Mouse (Mus musculus): Measurements from ENCODE around the gene Mical2. TPM values are rescaled to one million over a fixed set of nuclear protein-coding genes. Genes with fewer than 3 reads are reported as not detected.

Gene Mical2
- total and polyA plus RNA-seq, 3 experiments = not detected

DNA sequence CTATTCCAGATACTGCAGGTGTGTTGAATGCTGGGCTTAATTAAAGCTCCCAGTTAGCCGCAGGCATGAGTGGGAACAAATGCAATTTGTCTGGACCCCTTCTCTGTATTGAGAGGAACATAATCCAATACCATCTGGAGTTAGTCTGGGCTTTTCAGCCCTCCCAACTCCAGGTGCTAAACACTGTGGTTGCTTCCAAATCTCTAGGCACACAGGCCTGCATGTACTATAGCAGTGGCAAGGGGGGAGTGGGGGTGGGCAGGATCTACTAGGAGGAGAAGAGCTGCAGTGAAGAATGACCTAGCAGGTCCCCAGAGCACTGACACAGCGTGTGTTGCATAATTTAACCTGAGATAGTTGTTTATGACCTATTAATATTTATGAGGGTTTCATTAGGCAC lies 49.0 kb downstream of the Mical2 start:
- dilution Hi-C loops (cut with MboI; ENCODE audit: extremely low pct_ligation_motif_present, extremely low pct_unique_long_range_greater_than_20kb, low sequenced_read_pairs) (no loop called here), in situ Hi-C loops (cut with MboI; ENCODE audit: low pct_ligation_motif_present, low pct_unique_long_range_greater_than_20kb, low sequenced_read_pairs) (no loop called here)
- H3K36me3 ChIP-seq (replicated peaks in 1 of 2; ENCODE audit: control insufficient read depth in 1 of 2, insufficient read depth in 1 of 2, low read length in 1 of 2) = no peaks in the 10 kb centered on the region

GRCm38 (mm10) chr7:112275093-112275492 lies 49.4 kb downstream of the Mical2 start:
- Histone ChIP-seq H3K27ac (ENCODE audit: insufficient read depth, low read depth) (no peak overlapping the region), H3K4me3 (replicated peaks in 1 of 3; ENCODE audit: low read depth in 2 of 3, low read length in 2 of 3, poor library complexity in 1 of 3) (no peak overlapping the region), H3K36me3 (replicated peaks in 1 of 2; ENCODE audit: control insufficient read depth in 1 of 2, insufficient read depth in 1 of 2, low read length in 1 of 2) (no peaks in the 10 kb centered on the region), H3K27me3 (replicated peaks) (peaks cover 84% of the 10 kb centered on the region), H3K4me1 (ENCODE audit: control insufficient read depth in 1 of 2, insufficient read depth in 2 of 2) (no peaks in the 10 kb centered on the region), H3K9ac (ENCODE audit: insufficient read depth, low read depth) (no peak overlapping the region), H3K4me2 (ENCODE audit: insufficient read depth, low read depth, poor library complexity, severe bottlenecking) (no peak overlapping the region), H3K79me2 (replicated peaks; ENCODE audit: control insufficient read depth, extremely low read depth, insufficient read depth, poor library complexity, severe bottlenecking) (no peaks in the 10 kb centered on the region), H3K9me3 (replicated peaks; ENCODE audit: low read length) (no peaks in the 10 kb centered on the region)
- in situ Hi-C loops (cut with MboI; ENCODE audit: low pct_ligation_motif_present, low pct_unique_long_range_greater_than_20kb, low sequenced_read_pairs) (no loop called here), dilution Hi-C loops (cut with MboI; ENCODE audit: extremely low pct_ligation_motif_present, extremely low pct_unique_long_range_greater_than_20kb, low sequenced_read_pairs) (no loop called here)
- no peak for DNase-seq (ENCODE audit: extremely low read depth)
- TF ChIP-seq MEF2A (IDR thresholded peaks at IDR 0.05; ENCODE audit: borderline replicate concordance, low read depth, low read length) (no peak), SIN3A (IDR thresholded peaks at IDR 0.05; ENCODE audit: low read length) (no peak), CHD2 (IDR thresholded peaks at IDR 0.05; ENCODE audit: low read length) (no peak), JUND (conservative IDR thresholded peaks at IDR 0.05; ENCODE audit: low read depth, low read length) (no peak), ETS1 (conservative IDR thresholded peaks at IDR 0.05; ENCODE audit: low read depth, low read length) (no peak), ZMIZ1 (IDR thresholded peaks at IDR 0.05; ENCODE audit: low read depth, low read length) (no peak), ZNF384 (IDR thresholded peaks at IDR 0.05; ENCODE audit: low read depth, low read length) (no peak), MXI1 (IDR thresholded peaks at IDR 0.05; ENCODE audit: low read depth, low read length) (no peak)

More for the DNA sequence above, 49.0 kb downstream of the Mical2 start:
- Histone ChIP-seq H3K9ac (ENCODE audit: insufficient read depth, low read depth) (no peak overlapping the region), H3K27me3 (replicated peaks) (peaks cover 84% of the 10 kb centered on the region), H3K9me3 (replicated peaks; ENCODE audit: low read length) (no peaks in the 10 kb centered on the region), H3K79me2 (replicated peaks; ENCODE audit: control insufficient read depth, extremely low read depth, insufficient read depth, poor library complexity, severe bottlenecking) (no peaks in the 10 kb centered on the region), H3K4me3 (replicated peaks in 1 of 3; ENCODE audit: low read depth in 2 of 3, low read length in 2 of 3, poor library complexity in 1 of 3) (no peak overlapping the region), H3K4me1 (ENCODE audit: control insufficient read depth in 1 of 2, insufficient read depth in 2 of 2) (no peaks in the 10 kb centered on the region), H3K4me2 (ENCODE audit: insufficient read depth, low read depth, poor library complexity, severe bottlenecking) (no peak overlapping the region), H3K27ac (ENCODE audit: insufficient read depth, low read depth) (no peak overlapping the region)
- DNase-seq (ENCODE audit: extremely low read depth) = no peak
- TF ChIP-seq RAD21 (IDR thresholded peaks at IDR 0.05; ENCODE audit: low read depth, low read length) = no peak
- no peak for TF ChIP-seq E2F4 (IDR thresholded peaks at IDR 0.05; ENCODE audit: insufficient replicate concordance, low read depth, low read length)
- TF ChIP-seq EP300 (IDR thresholded peaks at IDR 0.05; ENCODE audit: low read length) = no peak
- TF ChIP-seq POLR2AphosphoS2 (IDR thresholded peaks at IDR 0.05; ENCODE audit: low read depth, low read length) = no peak
- TF ChIP-seq MAZ (IDR thresholded peaks at IDR 0.05; ENCODE audit: low read depth, low read length) = no peak
- TF ChIP-seq HCFC1 (IDR thresholded peaks at IDR 0.05; ENCODE audit: low read depth, low read length) = no peak
- TF ChIP-seq ZC3H11A (IDR thresholded peaks at IDR 0.05; ENCODE audit: low read depth, low read length) = no peak
- TF ChIP-seq SMC3 (IDR thresholded peaks at IDR 0.05; ENCODE audit: low read depth, low read length) = no peak
- no peak for TF ChIP-seq TBP (conservative IDR thresholded peaks at IDR 0.05; ENCODE audit: low read depth, low read length)
- no peak for TF ChIP-seq MAX (IDR thresholded peaks at IDR 0.05; ENCODE audit: low read length)
- TF ChIP-seq IRF4 (IDR thresholded peaks at IDR 0.05; ENCODE audit: low read depth, low read length) = no peak
- TF ChIP-seq MXI1 (IDR thresholded peaks at IDR 0.05; ENCODE audit: low read depth, low read length) = no peak
- no peak for TF ChIP-seq ZNF384 (IDR thresholded peaks at IDR 0.05; ENCODE audit: low read depth, low read length)
- no peak for TF ChIP-seq PAX5 (IDR thresholded peaks at IDR 0.05; ENCODE audit: low read length)
- no peak for TF ChIP-seq ZKSCAN1 (IDR thresholded peaks at IDR 0.05; ENCODE audit: borderline replicate concordance, low read depth, low read length)
- no peak for TF ChIP-seq USF2 (conservative IDR thresholded peaks at IDR 0.05; ENCODE audit: low read depth, low read length)
- no peak for TF ChIP-seq NRF1 (IDR thresholded peaks at IDR 0.05; ENCODE audit: low read depth, low read length)
- no peak for TF ChIP-seq CTCF (conservative IDR thresholded peaks at IDR 0.05 in 1 of 2, IDR thresholded peaks at IDR 0.05 in 1 of 2; ENCODE audit: low read depth in 2 of 2, low read length in 2 of 2)
- no peak for TF ChIP-seq MEF2A (IDR thresholded peaks at IDR 0.05; ENCODE audit: borderline replicate concordance, low read depth, low read length)
- no peak for TF ChIP-seq JUND (conservative IDR thresholded peaks at IDR 0.05; ENCODE audit: low read depth, low read length)

Data from CH12.LX (cell line).